ENCODE assay signal across 16 mouse cellular contexts in genomic region chr5:12475639-12475916, GRCm38 (mm10).
"Had no signal": no experiment of that assay in that cellular context is flagged by ENCODE, and none has a peak within 500 bp of the region (broad histone marks: within the 10 kb centered on the region; RNA-seq: fewer than 3 reads in every experiment).

No protein-coding gene starts in this region.

- H3K27me3 ChIP-seq: midbrain, embryonic 12.5 days; neural tube, embryonic 13.5 days; neural tube, embryonic 15.5 days had no signal

- H3K9ac ChIP-seq: lung, embryonic 14.5 days; midbrain, embryonic 12.5 days; neural tube, embryonic 13.5 days; neural tube, embryonic 15.5 days had no signal

- H3K9me3 ChIP-seq: midbrain, embryonic 10.5 days; midbrain, embryonic 12.5 days; neural tube, embryonic 13.5 days; neural tube, embryonic 15.5 days had no signal

- H3K4me2 ChIP-seq: lung, embryonic 14.5 days; midbrain, embryonic 12.5 days; neural tube, embryonic 13.5 days; neural tube, embryonic 15.5 days had no signal

- DNase-seq: lung, adult 18-20 months; lung, embryonic 14.5 days; lung, postnatal 10 days; lung, postnatal 4 days; right cerebral cortex, adult 18-20 months; right cerebral cortex, postnatal 25 days; right cerebral cortex, postnatal 4 days; spleen, adult 18-20 months; thymus, adult 18-20 months; thymus, postnatal 14 days; thymus, postnatal 36 days had no signal

- H3K4me3 ChIP-seq: midbrain, embryonic 10.5 days; midbrain, embryonic 12.5 days; myocyte; neural tube, embryonic 13.5 days; neural tube, embryonic 15.5 days had no signal

- H3K27ac ChIP-seq: midbrain, embryonic 10.5 days; midbrain, embryonic 12.5 days; neural tube, embryonic 13.5 days; neural tube, embryonic 15.5 days had no signal

- H3K4me1 ChIP-seq: midbrain, embryonic 10.5 days; neural tube, embryonic 13.5 days; neural tube, embryonic 15.5 days had no signal

- H3K36me3 ChIP-seq: midbrain, embryonic 10.5 days; midbrain, embryonic 12.5 days; neural tube, embryonic 13.5 days; neural tube, embryonic 15.5 days had no signal
